Comparison of ENCODE assay signal across 20 mouse cellular contexts in the genomic region with DNA sequence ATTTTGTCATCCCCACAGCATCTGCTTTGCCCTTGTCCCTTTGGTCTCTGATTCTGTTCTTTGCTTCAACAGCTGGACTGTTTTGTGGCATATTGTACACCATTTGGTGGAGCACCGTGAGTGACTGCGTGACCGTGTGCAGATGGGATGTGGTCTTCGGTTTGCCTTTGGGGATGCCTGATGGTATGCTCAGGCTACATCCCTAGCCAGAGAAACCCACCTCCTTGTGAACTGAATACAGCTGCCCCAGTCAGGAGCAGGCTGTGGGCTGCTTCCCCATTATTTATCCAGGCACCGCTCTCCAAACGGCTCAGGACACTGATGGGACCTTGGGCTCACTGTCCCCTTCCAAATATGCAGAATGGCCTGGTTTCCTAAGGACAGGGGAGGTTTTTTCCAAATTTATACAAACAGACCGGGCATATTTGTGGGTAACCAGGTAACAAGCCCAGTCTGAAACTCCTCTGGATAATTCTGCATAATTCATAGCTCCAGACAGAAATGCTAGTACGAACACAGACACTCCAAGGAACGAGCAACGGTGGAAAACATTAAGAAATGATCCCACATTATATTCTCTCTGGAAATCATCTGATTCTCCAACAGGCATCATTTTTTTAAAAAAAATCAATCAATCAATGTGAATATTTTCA.
DNase-seq lines count a peak whose midpoint lies in the region; ATAC-seq lines count a peak whose summit lies in the region.
"Had no signal": no experiment of that assay in that cellular context is flagged by ENCODE, and none has a peak within 500 bp of the region (broad histone marks: within the 10 kb centered on the region; RNA-seq: fewer than 3 reads in every experiment).

No protein-coding gene starts in this region.

- ATAC-seq in neural tube, embryonic 12.5 days (ENCODE audit: low FRiP score, low read depth): peak; percentile 44; the same call in 1 of the 2 replicates
- ATAC-seq in hindbrain, embryonic 13.5 days (ENCODE audit: low FRiP score): peak; percentile 80
- peak; percentile 58; the same call in 1 of the 2 replicates for ATAC-seq in midbrain, embryonic 14.5 days (ENCODE audit: low FRiP score, low TSS enrichment)
- ATAC-seq: forebrain, postnatal 0 days had no signal

- intact Hi-C loops in left cerebral cortex, postnatal 14 days (cut with DNase I): no loop called here

- no peaks in the 10 kb centered on the region for H3K9me3 ChIP-seq in neural tube, embryonic 12.5 days
- H3K9me3 ChIP-seq in hindbrain, embryonic 13.5 days: no peaks in the 10 kb centered on the region
- no peaks in the 10 kb centered on the region for H3K9me3 ChIP-seq in midbrain, embryonic 14.5 days (ENCODE audit: control insufficient read depth, low read length)
- H3K9me3 ChIP-seq: embryonic facial prominence, embryonic 13.5 days; heart, embryonic 12.5 days; limb, embryonic 13.5 days; liver, embryonic 15.5 days; stomach, embryonic 15.5 days had no signal

- no peak overlapping the region for H3K4me3 ChIP-seq in neural tube, embryonic 12.5 days
- H3K4me3 ChIP-seq in hindbrain, embryonic 13.5 days: no peak overlapping the region
- no peak overlapping the region for H3K4me3 ChIP-seq in midbrain, embryonic 14.5 days (replicated peaks; ENCODE audit: low read depth, low read length)
- H3K4me3 ChIP-seq: embryonic facial prominence, embryonic 13.5 days; heart, embryonic 12.5 days; limb, embryonic 13.5 days; liver, embryonic 15.5 days; stomach, embryonic 15.5 days had no signal

- 70% methylated on average over 10 of the region's 10 CpGs for WGBS in neural tube, embryonic 12.5 days
- WGBS in hindbrain, embryonic 13.5 days: 57% methylated on average over 10 of the region's 10 CpGs
- 50% methylated on average over 10 of the region's 10 CpGs for WGBS in midbrain, embryonic 14.5 days

- no peaks in the 10 kb centered on the region for H3K27me3 ChIP-seq in neural tube, embryonic 12.5 days (replicated peaks)
- H3K27me3 ChIP-seq in hindbrain, embryonic 13.5 days: no peaks in the 10 kb centered on the region
- H3K27me3 ChIP-seq in midbrain, embryonic 14.5 days (ENCODE audit: control insufficient read depth, insufficient read depth, low read length): no peaks in the 10 kb centered on the region
- H3K27me3 ChIP-seq: embryonic facial prominence, embryonic 13.5 days; heart, embryonic 12.5 days; limb, embryonic 13.5 days; liver, embryonic 15.5 days; stomach, embryonic 15.5 days had no signal

- no peaks in the 10 kb centered on the region for H3K4me1 ChIP-seq in neural tube, embryonic 12.5 days
- peaks cover 16% of the 10 kb centered on the region for H3K4me1 ChIP-seq in hindbrain, embryonic 13.5 days (replicated peaks)
- peaks cover 11% of the 10 kb centered on the region; the same call in 1 of the 2 replicates for H3K4me1 ChIP-seq in midbrain, embryonic 14.5 days (ENCODE audit: control insufficient read depth, insufficient read depth, low read length)
- H3K4me1 ChIP-seq: liver, embryonic 15.5 days; stomach, embryonic 15.5 days had no signal

- no peaks in the 10 kb centered on the region for H3K36me3 ChIP-seq in neural tube, embryonic 12.5 days
- H3K36me3 ChIP-seq in hindbrain, embryonic 13.5 days: no peaks in the 10 kb centered on the region
- H3K36me3 ChIP-seq in midbrain, embryonic 14.5 days (ENCODE audit: control insufficient read depth, insufficient read depth, low read length): no peaks in the 10 kb centered on the region
- H3K36me3 ChIP-seq: embryonic facial prominence, embryonic 13.5 days; heart, embryonic 12.5 days; limb, embryonic 13.5 days; liver, embryonic 15.5 days; stomach, embryonic 15.5 days had no signal

- H3K4me2 ChIP-seq in neural tube, embryonic 12.5 days (replicated peaks): no peak overlapping the region
- no peak overlapping the region for H3K4me2 ChIP-seq in hindbrain, embryonic 13.5 days
- peak overlapping the region; percentile 31 for H3K4me2 ChIP-seq in midbrain, embryonic 14.5 days (ENCODE audit: low read length)
- H3K4me2 ChIP-seq: embryonic facial prominence, embryonic 13.5 days; heart, embryonic 12.5 days; limb, embryonic 13.5 days; liver, embryonic 15.5 days; stomach, embryonic 15.5 days had no signal

- DNase-seq in neural tube, embryonic 10.5 days (ENCODE audit: extremely low spot score, low spot score): no peak
- peak; percentile 36 for DNase-seq in midbrain, embryonic 14.5 days
- DNase-seq in adrenal gland, postnatal 10 days: no peak
- DNase-seq in left cerebral cortex, postnatal 14 days (ENCODE audit: low spot score in 2 of 2): no peak
- DNase-seq in urinary bladder, adult 18-20 months (ENCODE audit: low spot score in 2 of 2): no peak
- DNase-seq: adrenal gland, adult 2 months; cerebellum, adult 9-10 months; forebrain, postnatal 0 days; gastrocnemius, postnatal 36 days; heart, postnatal 14 days; kidney, adult 8-10 months; thymus, adult 2 months had no signal

- no peak overlapping the region for H3K9ac ChIP-seq in neural tube, embryonic 12.5 days
- H3K9ac ChIP-seq in hindbrain, embryonic 13.5 days: no peak overlapping the region
- H3K9ac ChIP-seq in midbrain, embryonic 14.5 days (replicated peaks; ENCODE audit: low read length): 0 out of 2 replicates have a peak overlapping the region, but pooled peaks have one; percentile 16
- H3K9ac ChIP-seq: embryonic facial prominence, embryonic 13.5 days; forebrain, postnatal 0 days; heart, embryonic 12.5 days; limb, embryonic 13.5 days; liver, embryonic 15.5 days; stomach, embryonic 15.5 days had no signal

- H3K27ac ChIP-seq in neural tube, embryonic 12.5 days: no peak overlapping the region
- peak overlapping the region; percentile 76 for H3K27ac ChIP-seq in hindbrain, embryonic 13.5 days
- H3K27ac ChIP-seq in midbrain, embryonic 14.5 days (replicated peaks; ENCODE audit: low read depth, low read length): peak overlapping the region; percentile 85
- H3K27ac ChIP-seq: embryonic facial prominence, embryonic 13.5 days; limb, embryonic 13.5 days; liver, embryonic 15.5 days; macrophage; stomach, embryonic 15.5 days had no signal
